Mouse (Mus musculus) ES-CJ7 (cell line): ENCODE results near the gene Icmt.

ENCODE experiments used
- DNase-seq: peaks from one replicate; pipeline ENCODE4 v3.0.0; 2011; ENCODE audit warnings: low read depth, low spot score

Icmt gene

GRCm38 (mm10) chr4:152300375-152300774, 3.3 kb downstream of the Icmt start:
- DNase-seq = no peak

GRCm38 (mm10) chr4:152302012-152302411, 5.0 kb downstream of the Icmt start:
- DNase-seq = no peak

GRCm38 (mm10) chr4:152303172-152303571, 6.1 kb downstream of the Icmt start:
- DNase-seq = no peak

GRCm38 (mm10) chr4:152304685-152305084, 7.7 kb downstream of the Icmt start:
- no peak for DNase-seq

GRCm38 (mm10) chr4:152305991-152306390, 9.0 kb downstream of the Icmt start:
- DNase-seq = no peak

- no peak for DNase-seq
Measured at GRCm38 (mm10) chr4:152307542-152307941, 10.5 kb downstream of the Icmt start.

GRCm38 (mm10) chr4:152312186-152312585, 15.2 kb downstream of the Icmt start:
- DNase-seq = peak; percentile 73

GRCm38 (mm10) chr4:152313211-152313632, 16.2 kb downstream of the Icmt start:
- no peak for DNase-seq

- peak; percentile 60 for DNase-seq
Measured at GRCm38 (mm10) chr4:152313934-152314333, 16.9 kb downstream of the Icmt start.

- peak; percentile 66 for DNase-seq
Measured at GRCm38 (mm10) chr4:152315498-152316213, 18.6 kb downstream of the Icmt start.

- DNase-seq = no peak
Measured at GRCm38 (mm10) chr4:152317631-152318033, 20.6 kb downstream of the Icmt start.

- DNase-seq = peak; percentile 80
Measured at GRCm38 (mm10) chr4:152318517-152319234, 21.6 kb downstream of the Icmt start, which contains the start of gene Rnf207. Rnf207 (minus strand) TSS chr4:152318993.

GRCm38 (mm10) chr4:152321464-152321863, 24.4 kb downstream of the Icmt start:
- no peak for DNase-seq

- DNase-seq = peak; percentile 64
Measured at GRCm38 (mm10) chr4:152324641-152325562, 27.9 kb downstream of the Icmt start.

- peak; percentile 99 for DNase-seq
Measured at GRCm38 (mm10) chr4:152325574-152326411, 28.8 kb downstream of the Icmt start, which contains the start of gene Rpl22. Rpl22 (plus strand) TSS chr4:152325742.

- no peak for DNase-seq
Measured at GRCm38 (mm10) chr4:152326543-152326942, 29.5 kb downstream of the Icmt start.

GRCm38 (mm10) chr4:152328691-152329090, 31.7 kb downstream of the Icmt start:
- DNase-seq = peak; percentile 82

GRCm38 (mm10) chr4:152332952-152333351, 35.9 kb downstream of the Icmt start:
- peak; percentile 93 for DNase-seq

- peak; percentile 58 for DNase-seq
Measured at GRCm38 (mm10) chr4:152333587-152333986, 36.6 kb downstream of the Icmt start.

- DNase-seq = no peak
Measured at GRCm38 (mm10) chr4:152337772-152338171, 40.7 kb downstream of the Icmt start.
